Mouse (Mus musculus) stomach, postnatal 0 days (tissue): ENCODE measurements around the gene Hcrtr1. TPM values are rescaled to one million over a fixed set of nuclear protein-coding genes. Genes with fewer than 3 reads are reported as not detected.

Experiments used
- ATAC-seq: fragments of 200-750 bp; cut with Nextera tagmentation; 2 replicates; pipeline ENCODE4 v1.8.0; 2017; ENCODE audit not compliant: low FRiP score, low TSS enrichment
- DNase-seq: peaks from one replicate; pipeline ENCODE4 v3.0.0-alpha.2; 2016; ENCODE audit warnings: low spot score
- H3K27ac ChIP-seq: fragments of 300-500 bp; sonication (generic); replicated peaks from 2 replicates; pipeline ENCODE4 v1.5.1; 2014; ENCODE audit warnings: mild to moderate bottlenecking, control low read depth
- H3K27me3 ChIP-seq: fragments of 300-500 bp; sonication (generic); 2 replicates; pipeline ENCODE4 v1.6.1; 2014; ENCODE audit warnings: low read length; ENCODE audit not compliant: control insufficient read depth, insufficient read depth
- H3K36me3 ChIP-seq: fragments of 300-500 bp; sonication (generic); 2 replicates; pipeline ENCODE4 v1.6.1; 2014; ENCODE audit warnings: low read length, mixed read lengths; ENCODE audit not compliant: control insufficient read depth, insufficient read depth
- H3K4me1 ChIP-seq: fragments of 300-500 bp; sonication (generic); replicated peaks from 2 replicates; pipeline ENCODE4 v1.6.1; 2014; ENCODE audit warnings: antibody characterized with exemption; ENCODE audit not compliant: control insufficient read depth, insufficient read depth
- H3K4me2 ChIP-seq: fragments of 300-500 bp; sonication (generic); replicated peaks from 2 replicates; pipeline ENCODE4 v1.6.1; 2014; ENCODE audit warnings: low read depth, mild to moderate bottlenecking, control low read depth, moderate library complexity
- H3K4me3 ChIP-seq: fragments of 300-500 bp; sonication (generic); 2 replicates; pipeline ENCODE4 v1.5.1; 2014; ENCODE audit warnings: low read depth, low read length, control low read depth
- H3K9ac ChIP-seq: fragments of 300-500 bp; sonication (generic); 2 replicates; pipeline ENCODE4 v1.6.1; 2014; ENCODE audit warnings: mild to moderate bottlenecking, low read length, control low read depth, mixed read lengths
- H3K9me3 ChIP-seq: fragments of 300-500 bp; sonication (generic); 2 replicates; pipeline ENCODE4 v1.6.1; 2016; ENCODE audit warnings: low read length; ENCODE audit not compliant: control insufficient read depth
- CTCF ChIP-seq: IDR thresholded peaks from 2 replicates; pipeline ENCODE4 v1.5.1; 2016; ENCODE audit warnings: antibody characterized with exemption, low read depth, mild to moderate bottlenecking, moderate library complexity
- EP300 ChIP-seq: optimal IDR thresholded peaks from 2 replicates; pipeline ENCODE3; 2016; ENCODE audit warnings: antibody characterized with exemption
- WGBS: fragments of 180-500 bp; shearing (Covaris S2); extraction: QIAGEN DNeasy Blood & Tissue Kit; methylation state at CpG from one replicate; pipeline ENCODE4 v1.1.7; 2014; 5-methylcytosine and 5-hydroxymethylcytosine counted together
- polyA plus RNA-seq: library from polyadenylated mRNA; unstranded; fragments of >200 nt; fragmentation: Nextera tagmentation; extraction: Ambion mirVana; gene quantifications from 2 replicates; pipeline ENCODE4 v1.2.1, GENCODE M21; 2015

The Hcrtr1 gene
- polyA plus RNA-seq, 1 experiment from 2014 or later = 0.39 TPM

DNA sequence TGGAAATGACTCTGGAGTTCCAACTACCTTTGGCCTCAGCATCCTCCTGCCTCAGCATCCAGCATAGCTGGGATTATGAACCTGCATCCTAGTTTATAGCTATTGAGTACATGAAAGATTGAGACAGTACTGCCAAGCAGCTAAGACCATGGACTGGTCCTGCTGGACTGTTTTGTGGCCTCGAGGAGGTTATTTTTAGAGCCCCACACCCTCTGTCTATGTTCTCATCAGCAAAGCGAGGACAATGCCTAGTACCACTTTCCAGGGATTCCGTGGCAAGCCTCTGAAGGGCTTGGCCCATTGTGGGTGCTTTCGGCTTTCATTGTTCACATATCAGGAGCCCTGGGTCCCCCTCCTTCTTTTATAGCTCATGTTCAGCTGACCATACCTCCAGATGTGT lies 31.2 kb upstream of the Hcrtr1 start:
- no peak overlapping the region for H3K4me2 ChIP-seq
- 78% methylated on average over 4 of the region's 4 CpGs for WGBS
- no peak overlapping the region for H3K27ac ChIP-seq
- peaks cover 3% of the 10 kb centered on the region; the same call in 1 of the 2 replicates for H3K36me3 ChIP-seq
- no peak overlapping the region for H3K9ac ChIP-seq
- no peaks in the 10 kb centered on the region for H3K9me3 ChIP-seq
- no peak overlapping the region for H3K4me3 ChIP-seq
- TF ChIP-seq EP300 = no peak
- TF ChIP-seq CTCF = no peak
- no peaks in the 10 kb centered on the region for H3K27me3 ChIP-seq
- no peak for ATAC-seq
- DNase-seq = no peak
- peaks cover 23% of the 10 kb centered on the region for H3K4me1 ChIP-seq

DNA sequence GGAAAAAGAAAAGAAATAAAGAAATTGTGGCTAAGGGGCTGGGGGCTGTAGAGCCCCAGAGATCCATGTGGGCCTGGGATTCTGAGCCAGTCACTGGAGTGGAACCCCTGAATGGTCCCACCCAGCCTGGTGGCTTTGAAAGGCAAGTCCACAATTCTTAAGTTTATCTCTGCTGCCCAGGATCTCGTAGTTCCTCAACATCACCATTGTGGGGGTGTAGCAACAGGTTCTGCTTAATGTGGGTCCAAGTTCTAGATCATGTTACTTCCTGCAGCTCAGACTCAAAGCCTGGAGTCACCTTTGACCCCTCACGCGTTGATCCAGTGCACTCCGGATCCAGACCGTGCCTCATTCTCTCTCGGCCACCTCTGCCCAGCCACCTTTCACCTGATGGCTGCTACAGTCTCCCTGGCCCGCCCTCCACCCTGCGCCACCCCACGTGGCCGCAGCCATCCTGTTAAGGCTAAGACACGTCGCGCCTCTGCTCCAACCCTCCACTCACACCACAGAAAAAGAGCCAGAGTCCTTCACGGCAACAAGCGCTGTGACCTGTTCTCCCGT lies 30.3 kb upstream of the Hcrtr1 start:
- DNase-seq (peak; percentile 72), ATAC-seq (peak; percentile 53)
- Histone ChIP-seq H3K27ac (peak overlapping the region; percentile 72), H3K4me2 (no peak overlapping the region), H3K9ac (no peak overlapping the region), H3K4me3 (no peak overlapping the region), H3K4me1 (peaks cover 19% of the 10 kb centered on the region), H3K9me3 (no peaks in the 10 kb centered on the region), H3K36me3 (peaks cover 3% of the 10 kb centered on the region; the same call in 1 of the 2 replicates), H3K27me3 (no peaks in the 10 kb centered on the region)
- 75% methylated on average over 16 of the region's 16 CpGs for WGBS
- TF ChIP-seq EP300 (no peak), CTCF (no peak)

DNA sequence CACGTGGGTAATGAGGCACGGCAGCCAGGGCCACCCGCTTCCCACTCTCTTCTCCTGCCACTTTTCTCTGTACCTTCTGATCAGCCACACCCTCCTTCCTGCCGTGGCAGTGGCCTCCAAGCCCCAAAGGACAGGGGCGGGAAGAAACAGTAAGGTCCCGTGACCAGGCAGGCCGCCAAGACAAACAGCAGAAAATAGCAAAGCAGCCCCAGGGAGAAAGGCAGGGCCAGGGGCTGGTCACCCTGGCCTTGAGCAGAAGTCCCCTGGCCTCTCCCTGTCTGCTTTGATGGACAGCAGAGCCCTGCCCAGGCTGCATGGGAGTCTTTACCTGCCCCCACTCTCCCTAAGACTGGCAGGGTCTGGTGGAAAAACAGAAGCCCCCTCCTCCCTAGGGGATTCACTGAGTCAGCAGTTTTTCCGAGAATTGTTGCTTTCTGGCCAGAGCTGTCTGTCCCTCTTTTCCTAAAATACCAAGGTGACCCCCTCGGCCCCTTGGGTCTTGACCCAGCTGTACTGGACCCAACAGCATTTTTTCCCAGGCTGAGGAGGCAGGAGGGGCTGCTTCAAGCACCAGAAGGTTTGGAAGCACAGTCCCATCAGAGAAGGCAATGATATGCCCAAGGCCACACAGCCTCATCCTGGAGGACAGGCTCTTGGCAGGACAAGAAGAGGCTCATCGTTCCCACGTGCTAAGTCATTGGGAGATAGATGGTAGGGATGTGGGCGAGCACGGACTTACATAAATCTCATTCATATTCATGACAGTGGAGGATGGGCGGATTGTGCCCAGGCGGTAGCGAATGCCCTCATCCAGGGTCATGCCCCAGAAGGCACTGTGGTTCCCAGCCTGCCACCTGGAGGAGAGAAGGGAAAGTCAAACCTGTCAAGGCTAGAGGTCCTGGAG lies 29.4 kb upstream of the Hcrtr1 start:
- H3K4me1 ChIP-seq = peaks cover 21% of the 10 kb centered on the region
- H3K27ac ChIP-seq = peak overlapping the region; percentile 78
- H3K4me2 ChIP-seq = peak overlapping the region; percentile 37; the same call in 1 of the 2 replicates
- ATAC-seq = peak; percentile 57
- peaks cover 3% of the 10 kb centered on the region; the same call in 1 of the 2 replicates for H3K36me3 ChIP-seq
- no peak overlapping the region for H3K4me3 ChIP-seq
- no peaks in the 10 kb centered on the region for H3K9me3 ChIP-seq
- no peaks in the 10 kb centered on the region for H3K27me3 ChIP-seq
- H3K9ac ChIP-seq = 0 out of 2 replicates have a peak overlapping the region, but pooled peaks have one; percentile 18
- peak; percentile 58 for TF ChIP-seq CTCF
- no peak for TF ChIP-seq EP300
- WGBS = 28% methylated on average over 16 of the region's 16 CpGs
- peak; percentile 95 for DNase-seq

DNA sequence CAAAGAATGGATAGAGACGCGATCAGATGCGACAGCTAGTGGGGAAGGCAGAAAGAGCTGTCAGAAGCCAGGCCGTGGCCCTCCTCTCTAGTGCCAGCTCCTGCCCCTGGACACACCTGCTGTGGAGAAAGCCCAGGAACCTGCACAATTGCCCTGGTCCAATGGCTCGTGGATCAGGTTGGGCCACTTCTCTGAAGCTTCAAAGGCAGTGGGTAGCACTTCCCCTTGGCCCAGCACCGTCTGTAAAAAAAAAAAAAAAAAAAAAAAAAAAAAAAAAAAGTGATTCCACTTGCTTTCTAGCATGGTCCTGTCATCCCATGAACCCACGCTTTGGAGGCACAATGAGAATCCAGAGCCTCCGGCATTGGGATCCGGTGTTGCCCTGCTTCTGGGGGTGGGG lies 28.7 kb upstream of the Hcrtr1 start:
- peaks cover 3% of the 10 kb centered on the region; the same call in 1 of the 2 replicates for H3K36me3 ChIP-seq
- peak; percentile 63 for DNase-seq
- H3K4me2 ChIP-seq = peak overlapping the region; percentile 37; the same call in 1 of the 2 replicates
- H3K27ac ChIP-seq = peak overlapping the region; percentile 78
- TF ChIP-seq CTCF (no peak), EP300 (no peak)
- peaks cover 26% of the 10 kb centered on the region for H3K4me1 ChIP-seq
- no peaks in the 10 kb centered on the region for H3K27me3 ChIP-seq
- H3K9me3 ChIP-seq = no peaks in the 10 kb centered on the region
- H3K9ac ChIP-seq = no peak overlapping the region
- 41% methylated on average over 9 of the region's 9 CpGs for WGBS
- H3K4me3 ChIP-seq = no peak overlapping the region
- ATAC-seq = peak; percentile 17; the same call in 1 of the 2 replicates

GRCm38 (mm10) chr4:130167321-130167720 lies 28.2 kb upstream of the Hcrtr1 start:
- H3K4me2 ChIP-seq = 0 out of 2 replicates have a peak overlapping the region, but pooled peaks have one; percentile 37
- ATAC-seq (no peak), DNase-seq (peak; percentile 72)
- peak overlapping the region; percentile 78 for H3K27ac ChIP-seq
- no peaks in the 10 kb centered on the region for H3K27me3 ChIP-seq
- H3K9me3 ChIP-seq = no peaks in the 10 kb centered on the region
- WGBS = 61% methylated on average over 22 of the region's 22 CpGs
- TF ChIP-seq CTCF (no peak), EP300 (no peak)
- H3K36me3 ChIP-seq = peaks cover 3% of the 10 kb centered on the region; the same call in 1 of the 2 replicates
- peaks cover 24% of the 10 kb centered on the region for H3K4me1 ChIP-seq
- no peak overlapping the region for H3K4me3 ChIP-seq
- H3K9ac ChIP-seq = no peak overlapping the region
